Mouse (Mus musculus) liver, embryonic 14.5 days (tissue): ENCODE results near the gene Bicral. TPM values are rescaled to one million over a fixed set of nuclear protein-coding genes. Genes with fewer than 3 reads are reported as not detected.

ENCODE experiments used
- ATAC-seq: fragments of 200-750 bp; cut with Nextera tagmentation; 2 replicates; pipeline ENCODE4 v1.8.0; 2017; ENCODE audit warnings: moderate number of reproducible peaks, mild to moderate bottlenecking, moderate library complexity; ENCODE audit not compliant: insufficient read depth
- DNase-seq, 3 experiments: peaks; one replicate each; pipeline ENCODE4 v3.0.0-alpha.2; 2012 to 2013; ENCODE audit warnings: low read depth in 3 of 3, low spot score in 3 of 3
- H3K27ac ChIP-seq: fragments of 300-500 bp; sonication (generic); 2 replicates; pipeline ENCODE4 v1.5.1; 2014; ENCODE audit warnings: moderate library complexity, mild to moderate bottlenecking, control low read depth, inconsistent platforms
- H3K27me3 ChIP-seq: fragments of 300-500 bp; sonication (generic); 2 replicates; pipeline ENCODE4 v1.6.1; 2014; ENCODE audit warnings: mild to moderate bottlenecking, low read length, moderate library complexity; ENCODE audit not compliant: control insufficient read depth, insufficient read depth
- H3K36me3 ChIP-seq: fragments of 300-500 bp; sonication (generic); replicated peaks from 2 replicates; pipeline ENCODE4 v1.6.1; 2014; ENCODE audit warnings: low read depth; ENCODE audit not compliant: control insufficient read depth, insufficient read depth
- H3K4me1 ChIP-seq, 2 experiments: fragments of 200-500 bp in 1 of 2; fragments of 300-500 bp in 1 of 2; sonication (generic) in 1 of 2; replicated peaks; 2 replicates each; pipeline ENCODE4 v1.6.1; 2012 to 2014; ENCODE audit warnings: antibody characterized with exemption in 1 of 2, inconsistent platforms in 1 of 2, low read length in 1 of 2; ENCODE audit not compliant: control insufficient read depth in 2 of 2, insufficient read depth in 2 of 2
- H3K4me2 ChIP-seq: fragments of 300-500 bp; sonication (generic); 2 replicates; pipeline ENCODE4 v1.6.1; 2014; ENCODE audit warnings: low read depth, mild to moderate bottlenecking, control low read depth, moderate library complexity
- H3K4me3 ChIP-seq, 2 experiments: fragments of 200-500 bp in 1 of 2; fragments of 300-500 bp in 1 of 2; sonication (generic) in 1 of 2; 2 replicates each; pipeline ENCODE4 v1.5.1; 2012 to 2014; ENCODE audit warnings: low read depth in 2 of 2, low read length in 2 of 2, mild to moderate bottlenecking in 2 of 2, control low read depth in 1 of 2, inconsistent platforms in 1 of 2, moderate library complexity in 1 of 2; ENCODE audit not compliant: insufficient read depth in 1 of 2
- H3K9ac ChIP-seq: fragments of 300-500 bp; sonication (generic); replicated peaks from 2 replicates; pipeline ENCODE4 v1.6.1; 2014; ENCODE audit warnings: mild to moderate bottlenecking, control low read depth, moderate library complexity
- H3K9me3 ChIP-seq: fragments of 300-500 bp; sonication (generic); 2 replicates; pipeline ENCODE4 v1.6.1; 2016; ENCODE audit warnings: low read length, mixed read lengths; ENCODE audit not compliant: control insufficient read depth
- CTCF ChIP-seq: IDR thresholded peaks from 2 replicates; pipeline ENCODE4 v1.5.1; 2016; ENCODE audit warnings: antibody characterized with exemption, low read depth, control low read depth
- EP300 ChIP-seq: IDR thresholded peaks from 2 replicates; pipeline ENCODE4 v1.6.1; 2016; ENCODE audit warnings: antibody characterized with exemption, low read depth
- WGBS: fragments of 180-500 bp; shearing (Covaris S2); extraction: QIAGEN DNeasy Blood & Tissue Kit; methylation state at CpG from one replicate; pipeline ENCODE4 v1.1.7; 2014; ENCODE audit not compliant: insufficient replicate concordance; 5-methylcytosine and 5-hydroxymethylcytosine counted together
- polyA plus RNA-seq, 2 experiments: library from polyadenylated mRNA; depleted of rRNA in 1 of 2; stranded (reverse) in 1 of 2; unstranded in 1 of 2; fragments of >200 nt; fragmentation: Nextera tagmentation in 1 of 2; extraction: Ambion mirVana in 1 of 2; gene quantifications; 2 replicates each; pipeline versions ENCODE4 v1.2.1 to v1.2.3; 2012 to 2014

Gene Bicral
- polyA plus RNA-seq, 2 experiments, result 3.0 to 3.4 TPM

DNA sequence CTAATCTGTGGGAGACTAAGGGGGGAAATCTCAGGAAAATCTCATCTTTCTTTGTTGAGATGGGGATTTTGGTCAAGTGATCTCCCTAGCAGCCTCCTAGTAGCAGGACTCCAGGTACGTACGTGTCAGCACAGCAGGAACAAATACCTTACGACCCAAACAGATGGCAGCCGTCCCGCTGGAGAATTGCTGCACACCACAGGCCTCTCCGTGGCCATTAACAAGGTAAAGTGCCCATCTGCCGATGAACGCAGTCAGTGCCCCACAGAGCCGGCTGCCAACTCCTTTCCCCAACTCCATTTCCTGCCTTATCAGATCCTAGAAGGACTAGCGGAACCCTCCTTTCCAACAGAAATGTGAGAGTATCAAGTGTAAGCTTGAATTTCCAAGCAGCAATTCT is 13.5 kb downstream of the Bicral start:
- Histone ChIP-seq H3K27me3 (no peaks in the 10 kb centered on the region), H3K27ac (no peak overlapping the region), H3K4me3 (no peak overlapping the region), H3K36me3 (no peaks in the 10 kb centered on the region), H3K4me2 (no peak overlapping the region), H3K4me1 (no peaks in the 10 kb centered on the region), H3K9ac (no peak overlapping the region), H3K9me3 (no peaks in the 10 kb centered on the region)
- 79% methylated on average over 10 of the region's 10 CpGs for WGBS
- ATAC-seq (no peak), DNase-seq (no peak)
- no peak for TF ChIP-seq CTCF

DNA sequence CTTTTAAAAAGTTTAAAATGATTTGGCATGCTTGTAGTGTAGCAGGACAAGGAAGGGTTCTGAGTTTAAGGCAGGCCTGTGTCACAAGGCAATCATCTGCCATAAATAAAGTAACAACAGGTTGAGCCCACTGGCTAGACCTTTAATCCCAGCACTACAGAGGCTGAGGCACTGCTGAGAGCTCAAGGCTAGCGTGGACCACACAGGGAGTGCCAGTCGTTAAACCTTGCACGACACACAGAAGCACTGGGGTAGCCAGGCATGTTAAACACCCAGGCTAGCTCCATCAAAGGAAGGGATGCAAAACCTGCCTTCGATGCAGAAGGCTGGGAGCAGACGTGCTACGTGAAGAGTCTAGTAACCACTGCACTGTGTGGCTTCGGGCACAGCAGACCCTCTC is 14.6 kb downstream of the Bicral start:
- no peak overlapping the region for H3K4me3 ChIP-seq
- no peaks in the 10 kb centered on the region for H3K4me1 ChIP-seq
- DNase-seq, result no peak
- 79% methylated on average over 7 of the region's 7 CpGs for WGBS
- H3K4me2 ChIP-seq, result no peak overlapping the region
- H3K36me3 ChIP-seq, result no peaks in the 10 kb centered on the region
- H3K27me3 ChIP-seq, result no peaks in the 10 kb centered on the region
- ATAC-seq, result no peak
- no peak overlapping the region for H3K27ac ChIP-seq
- TF ChIP-seq CTCF (no peak), EP300 (no peak)
- no peak overlapping the region for H3K9ac ChIP-seq
- H3K9me3 ChIP-seq, result no peaks in the 10 kb centered on the region

DNA sequence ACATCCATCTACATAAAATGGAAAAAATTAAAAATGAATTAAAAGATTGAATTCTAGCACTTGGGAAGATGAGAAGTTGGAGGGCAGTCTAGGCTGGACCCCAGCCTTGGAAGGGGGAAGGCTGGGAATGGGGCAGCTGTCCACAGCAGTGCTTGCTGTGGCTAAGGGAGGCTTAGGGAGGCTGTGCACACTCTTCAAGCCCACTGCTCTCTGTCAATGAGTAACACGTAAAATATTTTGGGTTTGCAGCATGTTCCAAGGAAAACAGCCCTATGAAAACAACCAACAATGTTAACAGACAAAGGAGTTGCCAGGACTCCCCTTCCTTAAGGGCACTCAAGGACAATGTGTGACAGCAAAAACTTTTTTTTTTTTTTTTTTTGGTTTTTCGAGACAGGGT is 15.3 kb downstream of the Bicral start:
- no peaks in the 10 kb centered on the region for H3K27me3 ChIP-seq
- H3K4me3 ChIP-seq, result no peak overlapping the region
- 54% methylated on average over 2 of the region's 2 CpGs for WGBS
- no peaks in the 10 kb centered on the region for H3K9me3 ChIP-seq
- no peak for ATAC-seq
- H3K4me1 ChIP-seq, result peaks cover 2 to 6% of the 10 kb centered on the region in 2 experiments; a peak in 3 of 4 replicates
- H3K9ac ChIP-seq, result no peak overlapping the region
- no peaks in the 10 kb centered on the region for H3K36me3 ChIP-seq
- TF ChIP-seq EP300, result no peak
- no peak for TF ChIP-seq CTCF
- no peak overlapping the region for H3K4me2 ChIP-seq
- H3K27ac ChIP-seq, result no peak overlapping the region
- DNase-seq, result no peak

DNA sequence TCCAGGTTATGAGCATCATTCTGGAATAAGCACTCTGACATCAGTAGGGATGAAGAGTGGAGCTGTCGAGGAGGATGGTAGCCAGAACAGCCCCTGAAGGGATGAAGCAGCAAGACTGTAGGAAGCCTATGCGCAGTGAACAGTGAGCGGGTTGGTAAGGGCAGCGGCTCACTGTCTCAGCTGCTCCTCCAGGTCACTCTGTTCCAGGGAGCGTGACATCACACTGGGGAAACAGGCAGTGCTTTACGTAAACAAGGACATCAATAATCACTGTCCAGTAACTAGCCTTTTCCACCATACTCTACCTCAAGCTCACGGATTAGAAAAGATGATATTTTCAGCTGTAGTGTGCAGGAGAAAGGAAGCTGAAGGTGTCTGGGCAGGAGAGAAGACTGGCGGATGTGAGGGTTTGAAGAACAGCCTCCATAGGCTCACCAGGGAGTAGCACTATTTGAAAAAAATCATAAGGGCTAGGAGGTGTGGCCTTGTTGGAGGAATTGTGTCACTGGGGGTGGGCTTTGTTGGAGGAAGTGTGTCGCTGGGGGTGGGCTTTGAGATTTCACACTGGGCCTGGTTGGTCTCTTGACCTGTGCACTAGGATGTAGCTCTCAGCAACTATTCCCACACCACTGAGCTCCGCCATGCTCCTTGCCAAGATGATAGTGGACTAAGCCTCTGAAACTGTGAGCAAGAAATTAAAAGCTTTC is 17.8 kb downstream of the Bicral start:
- no peak for ATAC-seq
- no peak for DNase-seq
- Histone ChIP-seq H3K9ac (no peak overlapping the region), H3K27ac (no peak overlapping the region), H3K4me2 (no peak overlapping the region), H3K27me3 (no peaks in the 10 kb centered on the region), H3K9me3 (no peaks in the 10 kb centered on the region), H3K4me3 (no peak overlapping the region), H3K36me3 (no peaks in the 10 kb centered on the region), H3K4me1 (peaks cover 4 to 6% of the 10 kb centered on the region in 2 experiments; a peak in 3 of 4 replicates)
- TF ChIP-seq CTCF (no peak), EP300 (no peak)
- WGBS, result 75% methylated on average over 10 of the region's 10 CpGs

DNA sequence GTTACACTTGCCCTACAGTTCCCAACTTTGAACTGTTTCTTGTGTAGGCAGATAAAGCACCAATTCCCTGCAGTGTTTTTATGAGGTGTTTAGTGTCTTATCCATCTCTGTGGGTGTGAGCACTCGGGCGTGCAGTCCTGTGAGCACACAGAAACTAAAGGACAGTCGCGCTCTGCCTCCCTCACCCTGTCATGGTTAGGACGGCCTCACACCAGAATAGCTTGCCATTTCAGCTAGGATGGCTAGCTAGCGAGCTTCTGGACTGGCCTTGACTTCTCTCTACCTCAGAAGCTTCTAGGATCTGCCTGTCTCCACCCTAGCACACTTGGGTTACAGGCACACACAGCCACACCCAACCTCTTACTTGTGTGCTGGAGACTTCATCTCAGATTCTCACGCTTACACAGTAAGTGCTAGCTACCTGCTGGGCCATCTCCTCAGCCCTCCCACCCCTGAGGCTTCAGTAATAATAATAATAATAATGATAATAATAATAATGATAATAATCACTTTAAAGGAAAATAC is 19.8 kb downstream of the Bicral start:
- Histone ChIP-seq H3K4me2 (no peak overlapping the region), H3K9ac (no peak overlapping the region)

More for the DNA sequence above, 19.8 kb downstream of the Bicral start:
- 59% methylated on average over 7 of the region's 7 CpGs for WGBS
- Histone ChIP-seq H3K27me3 (no peaks in the 10 kb centered on the region), H3K36me3 (no peaks in the 10 kb centered on the region), H3K4me3 (no peak overlapping the region), H3K9me3 (no peaks in the 10 kb centered on the region), H3K4me1 (peaks cover 4 to 6% of the 10 kb centered on the region in 2 experiments; a peak in 3 of 4 replicates), H3K27ac (no peak overlapping the region)
- no peak for ATAC-seq
- DNase-seq, result no peak
- TF ChIP-seq EP300, result no peak
- TF ChIP-seq CTCF, result no peak
